Mouse (Mus musculus) stomach, embryonic 16.5 days (tissue): ENCODE results near the gene Nup160. TPM values are rescaled to one million over a fixed set of nuclear protein-coding genes. Genes with fewer than 3 reads are reported as not detected.

Source experiments
- ATAC-seq: fragments of 200-750 bp; cut with Nextera tagmentation; 2 replicates; pipeline ENCODE4 v1.8.0; 2017; ENCODE audit warnings: moderate number of reproducible peaks, moderate TSS enrichment; ENCODE audit not compliant: insufficient read depth, low FRiP score
- H3K27ac ChIP-seq: fragments of 300-500 bp; sonication (generic); 2 replicates; pipeline ENCODE4 v1.5.1; 2014; ENCODE audit warnings: low read length
- H3K27me3 ChIP-seq: fragments of 300-500 bp; sonication (generic); 2 replicates; pipeline ENCODE4 v1.6.1; 2014; ENCODE audit warnings: low read length, control low read depth, mixed read lengths; ENCODE audit not compliant: control insufficient read depth, insufficient read depth
- H3K36me3 ChIP-seq: fragments of 300-500 bp; sonication (generic); 2 replicates; pipeline ENCODE4 v1.6.1; 2014; ENCODE audit warnings: low read length; ENCODE audit not compliant: control insufficient read depth, insufficient read depth
- H3K4me1 ChIP-seq: fragments of 300-500 bp; sonication (generic); 2 replicates; pipeline ENCODE4 v1.6.1; 2014; ENCODE audit warnings: low read length, control low read depth, mixed read lengths; ENCODE audit not compliant: control insufficient read depth, insufficient read depth
- H3K4me2 ChIP-seq: fragments of 300-500 bp; sonication (generic); 2 replicates; pipeline ENCODE4 v1.6.1; 2014; ENCODE audit warnings: low read depth, low read length, mixed read lengths
- H3K4me3 ChIP-seq: fragments of 300-500 bp; sonication (generic); replicated peaks from 2 replicates; pipeline ENCODE4 v1.5.1; 2014; ENCODE audit warnings: mild to moderate bottlenecking, low read length
- H3K9ac ChIP-seq: fragments of 300-500 bp; sonication (generic); 2 replicates; pipeline ENCODE4 v1.6.1; 2014; ENCODE audit warnings: low read length
- H3K9me3 ChIP-seq: fragments of 300-500 bp; sonication (generic); replicated peaks from 2 replicates; pipeline ENCODE4 v1.6.1; 2016; ENCODE audit warnings: low read length, control low read depth; ENCODE audit not compliant: control insufficient read depth
- WGBS: fragments of 180-500 bp; shearing (Covaris S2); extraction: QIAGEN DNeasy Blood & Tissue Kit; methylation state at CpG from one replicate; pipeline ENCODE4 v1.1.7; 2014; 5-methylcytosine and 5-hydroxymethylcytosine counted together
- polyA plus RNA-seq: library from polyadenylated mRNA; unstranded; fragments of >200 nt; fragmentation: Nextera tagmentation; extraction: Ambion mirVana; gene quantifications from 2 replicates; pipeline ENCODE4 v1.2.1, GENCODE M21; 2015

Gene Nup160
- polyA plus RNA-seq, 1 experiment from 2014 or later, result 43.4 TPM

DNA sequence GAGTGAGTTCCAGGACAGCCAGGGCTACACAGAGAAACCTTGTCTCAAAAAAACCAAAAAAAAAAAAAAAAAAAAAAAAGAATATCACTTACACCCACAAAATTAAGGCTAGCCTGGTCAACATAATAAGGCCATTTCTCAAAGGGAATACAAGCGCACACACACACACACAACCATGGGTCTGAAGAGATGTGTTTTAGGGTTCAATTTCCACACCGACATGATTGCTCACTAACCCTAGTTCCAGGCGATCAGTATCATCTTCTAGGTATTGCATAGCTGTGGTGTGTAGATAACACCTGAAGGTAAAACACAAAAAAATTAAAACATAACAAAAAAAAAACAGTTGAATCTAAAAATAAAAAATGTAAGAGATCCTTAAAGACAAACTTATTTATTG is 49.8 kb downstream of the Nup160 start:
- H3K4me3 ChIP-seq, result no peak overlapping the region
- no peak overlapping the region for H3K9ac ChIP-seq
- H3K27me3 ChIP-seq, result no peaks in the 10 kb centered on the region
- H3K36me3 ChIP-seq, result peaks cover 32% of the 10 kb centered on the region
- H3K27ac ChIP-seq, result no peak overlapping the region
- no peaks in the 10 kb centered on the region for H3K4me1 ChIP-seq
- H3K9me3 ChIP-seq, result no peaks in the 10 kb centered on the region
- whole genome bisulfite sequencing, result 96% methylated on average over 3 of the region's 3 CpGs
- ATAC-seq, result no peak
- H3K4me2 ChIP-seq, result no peak overlapping the region

DNA sequence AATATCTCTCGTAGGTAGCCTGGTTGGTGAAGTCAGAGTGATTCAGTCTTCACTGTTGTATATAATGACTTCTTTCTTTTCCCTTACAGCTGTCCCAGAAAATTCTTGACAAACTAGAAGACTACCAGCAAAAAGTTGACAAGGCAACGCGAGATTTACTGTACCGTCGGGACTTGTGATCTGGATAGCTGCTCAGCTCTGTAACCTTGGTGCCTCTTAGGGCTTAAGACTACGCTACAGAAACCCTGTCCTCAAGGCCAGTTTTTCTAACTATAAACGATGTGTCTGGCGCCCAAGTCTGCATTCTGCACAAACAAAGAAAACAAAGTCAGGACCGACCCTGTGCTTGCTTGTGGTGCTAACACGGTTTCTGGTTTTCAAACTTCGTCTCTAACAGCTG is 58.3 kb downstream of the Nup160 start:
- Histone ChIP-seq H3K36me3 (peaks cover 18% of the 10 kb centered on the region), H3K27ac (no peak overlapping the region), H3K9me3 (no peaks in the 10 kb centered on the region), H3K9ac (no peak overlapping the region), H3K27me3 (no peaks in the 10 kb centered on the region), H3K4me1 (no peaks in the 10 kb centered on the region), H3K4me3 (no peak overlapping the region), H3K4me2 (no peak overlapping the region)
- 87% methylated on average over 11 of the region's 11 CpGs for WGBS
- ATAC-seq, result no peak

DNA sequence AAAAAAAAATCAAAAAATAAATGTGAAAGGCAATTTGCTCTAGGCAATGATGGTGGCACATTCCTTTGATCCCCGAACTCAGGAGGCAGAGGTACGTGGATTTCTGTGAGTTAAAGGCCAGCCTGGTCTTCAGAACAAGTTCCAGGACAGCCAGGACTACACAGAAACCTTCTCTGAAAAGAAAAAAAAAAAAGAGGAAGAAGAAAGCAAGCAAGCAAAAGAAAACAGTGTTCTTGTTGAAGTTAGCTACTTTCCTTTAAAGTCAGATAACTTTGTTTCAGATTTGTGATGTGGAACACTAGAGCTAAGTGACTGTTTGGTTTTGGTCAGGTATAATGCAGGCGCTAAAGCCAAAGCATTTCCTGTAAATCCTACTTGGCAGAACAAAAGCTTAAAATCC is 61.8 kb downstream of the Nup160 start:
- Histone ChIP-seq H3K4me1 (no peaks in the 10 kb centered on the region), H3K9me3 (no peaks in the 10 kb centered on the region), H3K36me3 (0 out of 2 replicates have a peak, but pooled peaks cover 3% of the 10 kb centered on the region), H3K4me3 (no peak overlapping the region), H3K27me3 (no peaks in the 10 kb centered on the region), H3K27ac (no peak overlapping the region), H3K4me2 (no peak overlapping the region), H3K9ac (no peak overlapping the region)
- 90% methylated on average over 3 of the region's 3 CpGs for whole genome bisulfite sequencing
- no peak for ATAC-seq

DNA sequence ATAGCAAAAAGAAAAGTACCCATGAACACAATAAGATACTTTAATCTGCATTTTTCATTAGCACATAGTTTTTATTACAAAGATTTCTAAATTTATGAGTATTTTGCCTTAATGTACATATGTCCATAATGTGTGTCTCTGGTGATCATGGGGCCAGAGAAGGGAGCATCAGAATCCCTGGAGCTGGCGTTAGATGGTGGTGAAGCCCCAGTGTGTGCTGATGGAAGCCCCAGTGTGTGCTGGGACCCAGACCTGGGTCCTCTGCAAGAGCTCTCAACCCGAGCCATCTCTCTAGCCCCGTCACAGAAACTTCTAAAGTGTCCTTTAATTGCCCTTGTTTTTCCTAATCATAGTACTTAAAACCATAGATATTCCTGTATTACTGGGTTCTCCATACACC is 62.3 kb downstream of the Nup160 start:
- Histone ChIP-seq H3K9ac (no peak overlapping the region), H3K4me2 (no peak overlapping the region), H3K9me3 (no peaks in the 10 kb centered on the region), H3K36me3 (0 out of 2 replicates have a peak, but pooled peaks cover 3% of the 10 kb centered on the region), H3K27me3 (no peaks in the 10 kb centered on the region), H3K4me3 (no peak overlapping the region), H3K4me1 (no peaks in the 10 kb centered on the region), H3K27ac (no peak overlapping the region)
- no peak for ATAC-seq
- 88% methylated on average over 3 of the region's 3 CpGs for WGBS

DNA sequence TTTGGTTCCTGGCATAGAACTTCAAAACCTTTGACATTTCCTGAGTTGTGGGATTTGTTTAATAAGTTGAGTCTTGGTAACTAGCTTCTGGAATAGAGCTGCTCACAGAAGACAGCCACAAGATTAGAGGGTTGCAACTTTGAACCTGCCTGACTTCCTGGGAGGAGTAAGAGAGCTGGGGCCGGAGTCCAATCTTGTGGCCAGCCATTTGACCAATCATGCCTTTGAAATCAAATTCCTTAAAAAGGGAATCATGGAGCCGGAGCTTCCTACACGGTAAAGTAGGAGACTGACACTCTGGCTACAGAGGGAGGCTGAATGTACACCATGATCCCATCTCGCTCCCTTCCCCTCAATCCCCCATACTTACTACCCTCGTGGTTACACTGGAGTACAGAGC is 62.9 kb downstream of the Nup160 start:
- H3K9ac ChIP-seq, result no peak overlapping the region
- no peaks in the 10 kb centered on the region for H3K36me3 ChIP-seq
- no peak overlapping the region for H3K4me2 ChIP-seq
- H3K9me3 ChIP-seq, result no peaks in the 10 kb centered on the region
- H3K4me3 ChIP-seq, result no peak overlapping the region
- H3K27me3 ChIP-seq, result no peaks in the 10 kb centered on the region
- no peaks in the 10 kb centered on the region for H3K4me1 ChIP-seq
- WGBS, result 92% methylated on average over 5 of the region's 5 CpGs
- H3K27ac ChIP-seq, result no peak overlapping the region
- ATAC-seq, result no peak

DNA sequence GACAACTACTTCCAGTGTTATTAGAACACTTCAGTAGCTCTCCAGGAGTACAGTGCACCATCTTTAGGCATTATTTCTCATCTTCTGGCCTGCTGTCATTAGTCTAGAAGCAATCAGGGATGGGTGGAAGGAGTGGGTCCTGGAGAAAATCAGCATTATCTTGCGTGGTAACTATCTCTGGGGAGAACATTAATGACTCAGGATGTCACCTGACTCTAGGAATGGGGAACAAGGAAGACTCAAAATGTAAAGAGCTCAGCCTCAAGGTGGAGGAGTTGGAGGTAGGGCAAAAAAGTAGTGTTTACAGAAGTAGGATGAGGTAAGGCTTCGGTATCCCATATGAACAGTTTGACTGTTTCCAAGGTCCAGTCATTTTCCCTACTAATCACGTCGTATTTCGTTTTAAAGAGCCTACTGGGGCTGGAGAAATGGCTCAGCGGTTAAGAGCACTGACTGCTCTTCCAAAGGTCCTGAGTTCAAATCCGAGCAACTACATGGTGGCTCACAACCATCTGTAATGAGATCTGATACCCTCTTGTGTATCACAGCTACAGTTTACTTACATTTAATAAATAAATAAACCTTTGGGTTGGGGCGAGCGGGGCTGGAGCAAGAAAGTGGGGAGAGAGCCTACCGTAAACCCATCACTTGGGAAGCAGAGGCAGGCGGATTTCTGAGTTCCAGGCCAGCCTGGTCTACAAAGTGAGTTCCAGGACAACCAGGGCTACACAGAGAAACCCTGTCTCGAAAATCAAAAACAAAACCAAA is 67.5 kb downstream of the Nup160 start:
- no peak for ATAC-seq
- Histone ChIP-seq H3K27me3 (no peaks in the 10 kb centered on the region), H3K9ac (peak overlapping the region; percentile 69), H3K4me3 (peak overlapping the region; percentile 46), H3K27ac (peak overlapping the region; percentile 87), H3K4me2 (peak overlapping the region; percentile 63), H3K36me3 (peaks cover 4% of the 10 kb centered on the region; the same call in 1 of the 2 replicates), H3K4me1 (peaks cover 13% of the 10 kb centered on the region), H3K9me3 (no peaks in the 10 kb centered on the region)
- 58% methylated on average over 12 of the region's 12 CpGs for WGBS

DNA sequence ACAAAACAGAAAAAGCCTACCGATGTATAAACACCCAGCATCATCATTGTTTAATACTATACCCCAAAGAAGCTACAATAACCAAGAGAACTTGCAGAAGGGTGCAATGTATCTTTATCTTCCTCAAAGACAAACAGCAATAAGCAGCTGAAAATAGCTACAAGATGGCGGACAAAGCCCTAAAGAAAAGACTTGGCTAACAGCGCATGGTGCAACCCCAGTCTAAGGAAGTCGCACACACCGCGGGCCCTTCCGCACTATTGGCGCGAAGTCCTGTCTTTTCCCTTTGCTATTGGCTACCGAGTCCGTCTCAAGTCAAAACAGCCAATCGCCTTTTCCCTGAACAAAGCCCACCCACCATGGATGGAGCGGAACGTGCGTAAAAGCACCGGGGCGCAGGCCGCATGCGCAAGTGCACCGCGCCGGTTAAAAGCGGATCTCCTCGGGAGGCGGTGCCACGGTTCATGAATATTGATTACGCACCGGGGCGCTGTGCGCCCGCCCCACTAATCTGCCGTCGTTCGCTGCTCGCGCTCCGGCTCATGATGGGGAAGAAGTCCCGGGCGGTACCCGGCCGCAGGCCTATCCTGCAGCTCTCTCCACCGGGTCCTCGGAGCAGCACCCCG is 68.2 kb downstream of the Nup160 start, which contains the start of gene Fnbp4:
TSS of gene Fnbp4 (plus strand) at position 318 of the 626 bp plus-strand sequence.
- ATAC-seq, result peak; percentile 99
- Histone ChIP-seq H3K4me2 (peak within 1 kb of the TSS; percentile 83), H3K27ac (peak within 1 kb of the TSS; percentile 94), H3K9me3 (no peaks in the 10 kb centered on the region), H3K4me3 (peak within 1 kb of the TSS; percentile 73), H3K9ac (peak within 1 kb of the TSS; percentile 92), H3K4me1 (peaks cover 13% of the 10 kb centered on the region), H3K27me3 (no peaks in the 10 kb centered on the region), H3K36me3 (peaks cover 4% of the 10 kb centered on the region; the same call in 1 of the 2 replicates)
- under 1% methylated on average over 44 of the region's 44 CpGs for WGBS

DNA sequence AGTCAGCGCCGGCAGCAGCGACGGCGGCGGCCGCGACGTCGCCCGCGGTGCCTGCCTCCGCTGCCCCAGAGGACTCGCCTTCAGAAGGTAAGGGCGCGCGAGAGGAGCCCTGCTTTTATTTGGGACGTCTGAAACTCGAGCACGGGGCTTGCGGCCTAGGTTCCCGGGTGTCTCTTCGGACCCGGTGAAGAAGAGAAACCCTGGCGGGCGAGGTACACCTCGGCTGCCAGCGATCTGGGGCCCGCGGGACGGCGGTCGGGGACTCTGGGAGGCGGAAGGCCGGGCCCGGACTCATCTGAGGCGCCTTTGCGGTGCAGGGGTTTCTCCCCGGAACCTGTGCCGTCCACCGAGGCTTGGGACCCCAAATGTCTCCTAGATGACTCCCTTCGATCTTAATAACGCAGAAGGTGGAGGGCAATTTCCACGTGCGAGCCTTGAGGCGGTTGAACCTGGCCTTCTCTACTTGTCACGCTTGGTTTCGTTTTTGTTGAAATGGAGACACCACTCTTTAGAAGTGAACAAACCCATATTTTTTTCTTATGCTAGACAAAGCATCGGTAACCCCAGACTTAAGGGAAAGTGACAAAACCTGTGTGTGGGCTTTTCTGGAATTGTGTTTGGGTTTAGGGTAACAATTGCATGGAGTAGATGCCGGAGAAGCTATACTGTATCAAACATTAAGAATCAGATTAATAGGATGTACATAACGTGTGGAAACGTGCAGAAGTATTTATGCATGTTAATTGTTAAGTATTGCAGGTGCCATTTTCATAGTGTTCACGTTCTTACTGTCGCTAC is 68.9 kb downstream of the Nup160 start:
- Histone ChIP-seq H3K36me3 (peaks cover 4% of the 10 kb centered on the region; the same call in 1 of the 2 replicates), H3K9ac (peak overlapping the region; percentile 92), H3K9me3 (no peaks in the 10 kb centered on the region), H3K4me1 (peaks cover 13% of the 10 kb centered on the region), H3K27me3 (no peaks in the 10 kb centered on the region), H3K4me2 (peak overlapping the region; percentile 83), H3K4me3 (peak overlapping the region; percentile 73), H3K27ac (peak overlapping the region; percentile 94)
- ATAC-seq, result peak; percentile 42; the same call in 1 of the 2 replicates
- WGBS, result under 1% methylated on average over 54 of the region's 54 CpGs

DNA sequence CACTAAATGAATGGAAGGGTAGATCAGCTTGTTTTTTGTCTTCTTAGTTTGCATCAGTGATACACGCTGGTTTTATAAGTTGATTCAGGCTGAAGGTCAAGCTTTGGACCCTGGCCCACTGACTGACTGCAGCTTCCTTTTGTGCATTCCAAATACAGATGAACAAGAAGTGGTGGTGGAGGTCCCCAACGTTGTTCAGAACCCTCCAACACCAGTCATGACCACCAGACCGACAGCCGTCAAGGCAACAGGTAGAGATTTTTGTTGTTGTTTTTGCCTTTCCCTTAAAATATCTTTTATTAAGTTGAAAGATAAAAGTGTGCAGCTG is 69.5 kb downstream of the Nup160 start:
- no peak for ATAC-seq
- WGBS, result 7% methylated on average over 4 of the region's 4 CpGs
- peak overlapping the region; percentile 94; the same call in 1 of the 2 replicates for H3K27ac ChIP-seq

More for the DNA sequence above, 69.5 kb downstream of the Nup160 start:
- Histone ChIP-seq H3K4me1 (peaks cover 13% of the 10 kb centered on the region), H3K36me3 (peaks cover 9% of the 10 kb centered on the region; the same call in 1 of the 2 replicates), H3K9ac (peak overlapping the region; percentile 92), H3K4me2 (peak overlapping the region; percentile 83), H3K9me3 (no peaks in the 10 kb centered on the region), H3K4me3 (peak overlapping the region; percentile 73), H3K27me3 (no peaks in the 10 kb centered on the region)
